Mouse (Mus musculus): ENCODE measurements around the gene Hamp2. TPM values are rescaled to one million over a fixed set of nuclear protein-coding genes. Genes with fewer than 3 reads are reported as not detected.

The Hamp2 gene
- polyA plus RNA-seq, 1 experiment from 2014 or later: not detected

DNA sequence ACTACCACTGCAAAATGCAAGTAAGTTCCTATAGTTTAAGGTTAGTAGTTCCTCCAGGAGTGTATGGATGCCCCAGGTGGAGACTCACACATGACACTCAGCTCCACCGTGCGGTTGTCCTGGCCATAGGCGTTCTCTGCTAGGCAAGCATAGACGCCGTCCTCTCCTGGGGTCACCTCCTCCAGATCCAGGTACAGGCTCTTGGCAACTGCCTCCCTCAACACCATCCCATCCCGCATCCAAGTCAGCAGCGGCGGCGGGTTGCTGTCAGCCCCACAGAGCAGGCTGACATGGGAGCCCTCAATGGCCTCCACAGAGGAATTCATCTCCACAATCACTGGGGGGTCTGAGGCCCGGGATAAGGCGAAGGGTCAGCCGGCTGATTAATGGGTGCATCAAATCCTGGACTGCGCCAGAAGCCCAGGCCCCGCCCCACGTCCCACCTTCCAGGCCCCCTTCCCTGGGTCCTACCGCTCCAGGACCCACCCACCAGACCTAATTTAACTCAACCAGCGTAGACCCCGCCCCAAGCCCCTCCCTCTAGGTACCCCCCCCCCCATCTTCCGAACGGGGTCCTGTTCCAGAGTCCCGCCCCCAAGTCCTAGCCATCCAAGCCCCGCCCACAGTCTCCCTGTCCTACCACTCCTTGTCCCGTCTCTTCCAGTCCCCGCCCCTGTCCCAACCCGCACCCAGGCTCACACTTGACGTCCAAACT is 16.0 kb downstream of the Hamp2 start:
- Histone ChIP-seq H3K4me1 (ENCODE audit: control insufficient read depth, insufficient read depth, low read length) (no peaks in the 10 kb centered on the region; the same call in 1 of the 2 replicates), H3K4me2 (ENCODE audit: low read depth, low read length) (peak overlapping the region; percentile 58), H3K9ac (replicated peaks; ENCODE audit: low read length) (no peak overlapping the region), H3K4me3 (ENCODE audit: low read depth, low read length) (peak overlapping the region; percentile 25), H3K9me3 (replicated peaks; ENCODE audit: control insufficient read depth, low read length) (no peaks in the 10 kb centered on the region), H3K27me3 (ENCODE audit: control insufficient read depth, insufficient read depth, low read length) (no peaks in the 10 kb centered on the region), H3K36me3 (replicated peaks; ENCODE audit: control insufficient read depth, insufficient read depth, low read depth, low read length) (no peaks in the 10 kb centered on the region), H3K27ac (replicated peaks; ENCODE audit: low read depth, low read length) (no peak overlapping the region)
- 3% methylated on average over 26 of the region's 26 CpGs for WGBS
- DNase-seq (ENCODE audit: low spot score) (peak; percentile 79), ATAC-seq (replicated peaks; ENCODE audit: insufficient number of reproducible peaks, low FRiP score, low TSS enrichment, low read depth) (peak; percentile 69)

DNA sequence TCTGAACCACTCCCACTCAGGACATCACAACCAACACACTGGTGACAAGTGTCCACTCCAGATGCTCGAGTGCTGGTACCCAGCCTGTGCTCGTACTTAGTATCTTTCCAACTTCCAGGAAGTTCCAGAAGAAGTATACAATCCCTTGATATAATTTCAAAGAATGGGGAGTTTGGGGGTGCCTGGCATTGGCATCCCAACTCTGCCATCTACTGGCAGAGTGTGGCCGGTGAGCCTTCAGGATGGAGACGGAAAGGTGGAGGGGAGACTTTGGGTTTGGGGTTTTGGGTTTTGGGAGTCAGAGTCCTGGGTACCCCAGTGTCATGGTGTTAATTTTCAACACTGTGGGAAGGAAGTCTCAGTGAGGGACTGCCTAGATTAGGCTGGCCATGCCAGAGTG is 20.4 kb downstream of the Hamp2 start:
- 56% methylated on average over 4 of the region's 4 CpGs for WGBS
- Histone ChIP-seq H3K9me3 (replicated peaks; ENCODE audit: control insufficient read depth, low read length) (no peaks in the 10 kb centered on the region), H3K27me3 (ENCODE audit: control insufficient read depth, insufficient read depth, low read length) (no peaks in the 10 kb centered on the region), H3K36me3 (replicated peaks; ENCODE audit: control insufficient read depth, insufficient read depth, low read depth, low read length) (no peaks in the 10 kb centered on the region), H3K9ac (replicated peaks; ENCODE audit: low read length) (no peak overlapping the region), H3K4me1 (ENCODE audit: control insufficient read depth, insufficient read depth, low read length) (no peaks in the 10 kb centered on the region; the same call in 1 of the 2 replicates), H3K27ac (replicated peaks; ENCODE audit: low read depth, low read length) (no peak overlapping the region), H3K4me2 (ENCODE audit: low read depth, low read length) (no peak overlapping the region), H3K4me3 (ENCODE audit: low read depth, low read length) (no peak overlapping the region)
- DNase-seq (ENCODE audit: low spot score) (no peak), ATAC-seq (replicated peaks; ENCODE audit: insufficient number of reproducible peaks, low FRiP score, low TSS enrichment, low read depth) (no peak)

DNA sequence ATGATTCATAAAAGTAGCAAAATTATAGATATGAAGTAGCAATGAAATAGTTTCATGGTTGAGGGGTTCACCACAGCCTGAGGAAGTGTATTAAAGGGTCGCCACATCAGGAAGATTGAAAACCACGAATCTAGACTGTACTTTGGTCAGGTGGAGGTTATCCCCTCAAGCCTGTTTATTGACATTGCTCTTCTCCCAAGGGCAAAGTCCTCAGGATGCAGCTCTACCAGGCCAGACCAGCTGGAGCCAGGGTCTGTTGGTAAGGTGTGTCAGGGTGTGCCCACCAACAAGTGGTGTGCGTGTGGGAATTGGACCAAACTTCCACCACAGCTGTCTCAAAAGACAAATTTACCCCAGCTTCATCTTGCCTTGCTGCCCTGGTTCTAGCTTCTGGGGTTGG is 29.3 kb downstream of the Hamp2 start:
- H3K9me3 ChIP-seq (replicated peaks; ENCODE audit: control insufficient read depth, low read length): no peaks in the 10 kb centered on the region
- H3K4me2 ChIP-seq (ENCODE audit: low read depth, low read length): no peak overlapping the region
- DNase-seq (ENCODE audit: low spot score): no peak
- 91% methylated on average over 3 of the region's 3 CpGs for WGBS
- no peak overlapping the region for H3K27ac ChIP-seq (replicated peaks; ENCODE audit: low read depth, low read length)
- H3K4me1 ChIP-seq (ENCODE audit: control insufficient read depth, insufficient read depth, low read length): no peaks in the 10 kb centered on the region
- no peaks in the 10 kb centered on the region for H3K27me3 ChIP-seq (ENCODE audit: control insufficient read depth, insufficient read depth, low read length)
- ATAC-seq (replicated peaks; ENCODE audit: insufficient number of reproducible peaks, low FRiP score, low TSS enrichment, low read depth): no peak
- no peaks in the 10 kb centered on the region for H3K36me3 ChIP-seq (replicated peaks; ENCODE audit: control insufficient read depth, insufficient read depth, low read depth, low read length)
- no peak overlapping the region for H3K4me3 ChIP-seq (ENCODE audit: low read depth, low read length)
- no peak overlapping the region for H3K9ac ChIP-seq (replicated peaks; ENCODE audit: low read length)

DNA sequence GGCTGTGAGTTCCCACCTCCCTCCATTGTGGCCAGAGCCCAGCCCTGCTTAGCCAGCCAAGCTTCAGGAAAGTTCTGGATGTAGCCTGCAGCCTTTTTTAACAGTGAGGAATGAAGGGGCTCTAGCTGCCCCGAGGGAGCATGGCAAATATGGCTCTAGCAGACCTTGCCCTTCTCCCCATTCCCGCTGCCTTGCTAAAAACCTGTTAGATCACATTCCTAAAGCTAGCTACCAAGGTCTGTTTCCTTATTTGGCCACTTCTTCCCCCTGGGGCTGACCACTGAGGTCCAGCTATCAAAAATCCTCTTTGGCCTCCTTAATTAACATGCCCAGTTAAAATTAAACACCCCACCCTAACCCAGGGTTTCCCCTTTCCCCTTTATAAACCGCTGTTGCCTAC is 32.0 kb downstream of the Hamp2 start:
- 48% methylated on average over 3 of the region's 3 CpGs for WGBS
- Histone ChIP-seq H3K4me3 (ENCODE audit: low read depth, low read length) (no peak overlapping the region), H3K27ac (replicated peaks; ENCODE audit: low read depth, low read length) (no peak overlapping the region), H3K27me3 (ENCODE audit: control insufficient read depth, insufficient read depth, low read length) (no peaks in the 10 kb centered on the region), H3K4me2 (ENCODE audit: low read depth, low read length) (no peak overlapping the region), H3K9ac (replicated peaks; ENCODE audit: low read length) (no peak overlapping the region), H3K9me3 (replicated peaks; ENCODE audit: control insufficient read depth, low read length) (no peaks in the 10 kb centered on the region), H3K36me3 (replicated peaks; ENCODE audit: control insufficient read depth, insufficient read depth, low read depth, low read length) (no peaks in the 10 kb centered on the region), H3K4me1 (ENCODE audit: control insufficient read depth, insufficient read depth, low read length) (no peaks in the 10 kb centered on the region)
- DNase-seq (ENCODE audit: low spot score) (no peak), ATAC-seq (replicated peaks; ENCODE audit: insufficient number of reproducible peaks, low FRiP score, low TSS enrichment, low read depth) (no peak)

DNA sequence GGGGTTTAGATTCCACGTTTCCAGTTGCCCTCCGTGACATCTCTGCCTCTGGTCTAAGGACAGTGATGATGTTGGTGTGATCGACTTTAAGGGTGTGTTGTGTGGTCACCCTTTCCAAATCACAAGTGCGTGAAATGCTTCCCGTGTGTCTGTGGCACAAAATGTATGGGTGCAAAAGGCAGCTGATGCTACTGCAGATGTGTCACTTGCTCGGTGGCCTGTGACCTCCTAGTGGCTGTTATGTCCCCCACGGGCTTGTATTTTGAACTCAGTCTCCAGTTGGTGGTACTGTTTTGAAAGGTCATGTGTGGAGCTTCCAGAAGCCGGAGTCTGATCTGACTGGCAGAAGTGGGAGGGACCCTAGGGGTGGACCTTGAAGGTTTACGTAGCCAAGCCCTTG is 32.7 kb downstream of the Hamp2 start:
- Histone ChIP-seq H3K27me3 (ENCODE audit: control insufficient read depth, insufficient read depth, low read length) (no peaks in the 10 kb centered on the region), H3K36me3 (replicated peaks; ENCODE audit: control insufficient read depth, insufficient read depth, low read depth, low read length) (no peaks in the 10 kb centered on the region), H3K4me3 (ENCODE audit: low read depth, low read length) (no peak overlapping the region), H3K4me1 (ENCODE audit: control insufficient read depth, insufficient read depth, low read length) (no peaks in the 10 kb centered on the region), H3K4me2 (ENCODE audit: low read depth, low read length) (no peak overlapping the region), H3K27ac (replicated peaks; ENCODE audit: low read depth, low read length) (no peak overlapping the region), H3K9me3 (replicated peaks; ENCODE audit: control insufficient read depth, low read length) (no peaks in the 10 kb centered on the region), H3K9ac (replicated peaks; ENCODE audit: low read length) (no peak overlapping the region)
- 83% methylated on average over 9 of the region's 9 CpGs for WGBS
- DNase-seq (ENCODE audit: low spot score) (no peak), ATAC-seq (replicated peaks; ENCODE audit: insufficient number of reproducible peaks, low FRiP score, low TSS enrichment, low read depth) (no peak)

DNA sequence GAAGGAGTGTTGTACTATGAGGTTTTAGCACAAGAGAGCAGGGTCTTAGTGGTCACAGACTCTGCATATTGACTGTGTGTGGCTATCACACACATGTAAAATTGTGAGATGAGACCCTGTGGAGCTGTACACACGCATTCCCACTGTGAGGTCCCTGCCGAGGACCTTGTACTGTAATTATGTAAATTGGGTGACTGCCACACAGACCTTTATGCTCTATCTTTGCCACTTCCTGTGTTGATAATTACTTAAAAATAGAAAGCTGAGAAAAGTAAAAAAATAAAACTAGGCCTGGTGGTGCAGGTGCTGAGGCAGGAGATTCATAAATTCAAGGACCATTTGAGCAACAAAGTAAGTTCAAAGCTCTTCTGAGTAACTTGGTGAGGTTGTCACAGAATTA is 33.8 kb downstream of the Hamp2 start:
- H3K36me3 ChIP-seq (replicated peaks; ENCODE audit: control insufficient read depth, insufficient read depth, low read depth, low read length): no peaks in the 10 kb centered on the region
- no peaks in the 10 kb centered on the region for H3K27me3 ChIP-seq (ENCODE audit: control insufficient read depth, insufficient read depth, low read length)
- H3K4me2 ChIP-seq (ENCODE audit: low read depth, low read length): no peak overlapping the region
- H3K4me3 ChIP-seq (ENCODE audit: low read depth, low read length): no peak overlapping the region
- no peak for ATAC-seq (replicated peaks; ENCODE audit: insufficient number of reproducible peaks, low FRiP score, low TSS enrichment, low read depth)
- no peaks in the 10 kb centered on the region for H3K9me3 ChIP-seq (replicated peaks; ENCODE audit: control insufficient read depth, low read length)
- DNase-seq (ENCODE audit: low spot score): no peak
- no peak overlapping the region for H3K27ac ChIP-seq (replicated peaks; ENCODE audit: low read depth, low read length)
- WGBS: 69% methylated on average over 2 of the region's 2 CpGs
- no peak overlapping the region for H3K9ac ChIP-seq (replicated peaks; ENCODE audit: low read length)
- H3K4me1 ChIP-seq (ENCODE audit: control insufficient read depth, insufficient read depth, low read length): no peaks in the 10 kb centered on the region

DNA sequence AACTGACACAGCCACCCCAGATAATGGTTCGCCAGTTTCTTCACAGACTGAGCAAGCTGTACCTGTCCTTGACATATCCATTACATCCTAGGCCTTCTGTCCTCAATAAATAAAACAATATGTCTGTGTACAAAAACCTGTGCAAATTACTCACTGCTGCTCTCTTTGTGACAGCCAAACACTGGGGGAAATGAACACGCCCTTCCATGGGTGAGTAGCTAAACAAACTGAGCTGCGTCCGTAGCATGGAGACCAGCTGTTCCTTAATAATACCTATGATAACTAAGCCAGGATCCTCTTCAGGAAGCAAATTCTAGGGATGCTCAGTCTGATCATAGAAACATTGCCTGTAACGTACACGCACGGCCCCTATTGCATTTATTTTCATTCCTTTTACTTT is 35.7 kb downstream of the Hamp2 start:
- no peaks in the 10 kb centered on the region for H3K9me3 ChIP-seq (replicated peaks; ENCODE audit: control insufficient read depth, low read length)
- WGBS: 83% methylated on average over 7 of the region's 7 CpGs

DNA sequence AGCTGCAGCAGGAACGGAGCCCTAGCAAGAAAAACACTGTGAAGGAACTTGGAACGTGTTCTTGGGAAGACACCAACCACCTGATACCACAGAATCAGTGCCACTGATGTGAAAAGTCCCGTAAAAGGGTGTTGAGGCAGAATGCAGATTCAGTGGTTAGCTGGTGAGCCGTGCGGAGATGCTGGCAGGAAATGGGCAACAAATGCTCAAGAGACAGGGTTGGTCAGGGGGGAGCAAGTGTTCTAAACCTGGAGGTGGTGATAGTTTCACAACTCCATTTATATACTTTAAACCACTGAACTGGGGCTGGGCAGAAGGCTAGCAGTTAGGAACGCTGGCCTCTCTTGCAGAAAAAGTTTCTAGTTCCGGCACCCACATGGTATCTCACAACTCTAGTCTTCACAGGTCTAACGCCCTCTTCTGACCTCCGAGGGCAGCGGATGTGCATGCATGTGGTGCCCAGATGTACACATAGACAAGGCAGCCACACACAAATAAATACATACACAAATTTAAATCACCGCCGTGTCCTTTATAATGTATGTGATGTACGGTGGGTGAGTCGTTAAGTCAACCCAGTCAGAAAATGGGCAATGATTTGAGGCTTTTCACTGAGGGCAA is 36.8 kb downstream of the Hamp2 start:
- no peaks in the 10 kb centered on the region for H3K27me3 ChIP-seq (ENCODE audit: control insufficient read depth, insufficient read depth, low read length)
- no peak overlapping the region for H3K9ac ChIP-seq (replicated peaks; ENCODE audit: low read length)
- WGBS: 85% methylated on average over 14 of the region's 14 CpGs
- no peak overlapping the region for H3K4me2 ChIP-seq (ENCODE audit: low read depth, low read length)
- ATAC-seq (replicated peaks; ENCODE audit: insufficient number of reproducible peaks, low FRiP score, low TSS enrichment, low read depth) (no peak), DNase-seq (ENCODE audit: low spot score) (no peak)
- no peaks in the 10 kb centered on the region for H3K36me3 ChIP-seq (replicated peaks; ENCODE audit: control insufficient read depth, insufficient read depth, low read depth, low read length)
- H3K4me3 ChIP-seq (ENCODE audit: low read depth, low read length): no peak overlapping the region
- H3K27ac ChIP-seq (replicated peaks; ENCODE audit: low read depth, low read length): no peak overlapping the region
- H3K4me1 ChIP-seq (ENCODE audit: control insufficient read depth, insufficient read depth, low read length): no peaks in the 10 kb centered on the region
- H3K9me3 ChIP-seq (replicated peaks; ENCODE audit: control insufficient read depth, low read length): no peaks in the 10 kb centered on the region

More for the DNA sequence above, 35.7 kb downstream of the Hamp2 start:
- Histone ChIP-seq H3K9ac (replicated peaks; ENCODE audit: low read length) (no peak overlapping the region), H3K4me2 (ENCODE audit: low read depth, low read length) (no peak overlapping the region), H3K27me3 (ENCODE audit: control insufficient read depth, insufficient read depth, low read length) (no peaks in the 10 kb centered on the region), H3K4me3 (ENCODE audit: low read depth, low read length) (no peak overlapping the region), H3K36me3 (replicated peaks; ENCODE audit: control insufficient read depth, insufficient read depth, low read depth, low read length) (no peaks in the 10 kb centered on the region), H3K4me1 (ENCODE audit: control insufficient read depth, insufficient read depth, low read length) (no peaks in the 10 kb centered on the region), H3K27ac (replicated peaks; ENCODE audit: low read depth, low read length) (no peak overlapping the region)
- DNase-seq (ENCODE audit: low spot score) (no peak), ATAC-seq (replicated peaks; ENCODE audit: insufficient number of reproducible peaks, low FRiP score, low TSS enrichment, low read depth) (no peak)

All from embryonic facial prominence, embryonic 11.5 days (tissue).